In genomic region chr8:47718641-47719040, GRCm38 (mm10) we compare ENCODE assay signal across 16 mouse cellular contexts. TPM values are rescaled to one million over a fixed set of nuclear protein-coding genes. Genes with fewer than 3 reads are reported as not detected.
DNase-seq lines count a peak whose midpoint lies in the region; ATAC-seq lines count a peak whose summit lies in the region.
"Had no signal": no experiment of that assay in that cellular context is flagged by ENCODE, and none has a peak within 500 bp of the region (broad histone marks: within the 10 kb centered on the region; RNA-seq: fewer than 3 reads in every experiment).

No protein-coding gene starts in this region.

- no peak overlapping the region for H3K27ac ChIP-seq in hindbrain, embryonic 14.5 days
- H3K27ac ChIP-seq in hindbrain, embryonic 10.5 days, result no peak overlapping the region
- no peak overlapping the region for H3K27ac ChIP-seq in midbrain, embryonic 14.5 days (replicated peaks; ENCODE audit: low read depth, low read length)
- no peak overlapping the region for H3K27ac ChIP-seq in midbrain, embryonic 11.5 days (ENCODE audit: low read depth, low read length)
- H3K27ac ChIP-seq in limb, embryonic 13.5 days, result no peak overlapping the region
- H3K27ac ChIP-seq: forebrain, embryonic 15.5 days had no signal

- no peak for ATAC-seq in hindbrain, embryonic 14.5 days (ENCODE audit: low FRiP score)
- no peak for ATAC-seq in midbrain, embryonic 14.5 days (ENCODE audit: low FRiP score, low TSS enrichment)
- no peak for ATAC-seq in midbrain, embryonic 11.5 days (ENCODE audit: low FRiP score)
- no peak for ATAC-seq in limb, embryonic 13.5 days (ENCODE audit: low FRiP score, low read depth)
- ATAC-seq: forebrain, embryonic 15.5 days had no signal

- H3K9ac ChIP-seq in hindbrain, embryonic 14.5 days, result no peak overlapping the region
- no peak overlapping the region for H3K9ac ChIP-seq in midbrain, embryonic 14.5 days (replicated peaks; ENCODE audit: low read length)
- H3K9ac ChIP-seq in midbrain, embryonic 11.5 days (ENCODE audit: low read length), result no peak overlapping the region
- H3K9ac ChIP-seq in limb, embryonic 13.5 days, result no peak overlapping the region
- H3K9ac ChIP-seq: forebrain, embryonic 15.5 days had no signal

- DNase-seq in embryo, embryonic 9.5 days (ENCODE audit: extremely low spot score), result peak; percentile 13
- DNase-seq in embryo, embryonic 10.5 days (ENCODE audit: low spot score), result no peak
- no peak for DNase-seq in hindbrain, embryonic 14.5 days (ENCODE audit: low spot score)
- no peak for DNase-seq in hindbrain, embryonic 10.5 days (ENCODE audit: low spot score)
- DNase-seq in midbrain, embryonic 14.5 days, result peak; percentile 20
- no peak for DNase-seq in midbrain, embryonic 11.5 days (ENCODE audit: low spot score, missing footprints)
- DNase-seq in spleen, postnatal 10 days (ENCODE audit: low spot score in 2 of 2), result no peak
- DNase-seq: adrenal gland, postnatal 10 days; cerebellum, adult 11 months; heart, postnatal 36 days; kidney, postnatal 4 days; lung, adult 18-20 months; spleen, adult 18-20 months; thymus, adult 2 months had no signal

- no peak overlapping the region for H3K4me3 ChIP-seq in hindbrain, embryonic 14.5 days (replicated peaks; ENCODE audit: low read length)
- no peak overlapping the region for H3K4me3 ChIP-seq in hindbrain, embryonic 10.5 days
- H3K4me3 ChIP-seq in midbrain, embryonic 14.5 days (replicated peaks; ENCODE audit: low read depth, low read length), result no peak overlapping the region
- H3K4me3 ChIP-seq in midbrain, embryonic 11.5 days (ENCODE audit: low read depth, low read length), result no peak overlapping the region
- no peak overlapping the region for H3K4me3 ChIP-seq in limb, embryonic 13.5 days
- H3K4me3 ChIP-seq: forebrain, embryonic 15.5 days had no signal

- 20% methylated on average over 11 of the region's 11 CpGs for WGBS in hindbrain, embryonic 14.5 days
- WGBS in hindbrain, embryonic 10.5 days, result 29% methylated on average over 11 of the region's 11 CpGs
- 30% methylated on average over 11 of the region's 11 CpGs for WGBS in midbrain, embryonic 14.5 days
- WGBS in midbrain, embryonic 11.5 days, result 29% methylated on average over 11 of the region's 11 CpGs
- 29% methylated on average over 11 of the region's 11 CpGs for WGBS in limb, embryonic 13.5 days

- H3K36me3 ChIP-seq in hindbrain, embryonic 14.5 days (replicated peaks; ENCODE audit: control insufficient read depth, insufficient read depth), result no peaks in the 10 kb centered on the region
- H3K36me3 ChIP-seq in hindbrain, embryonic 10.5 days, result no peaks in the 10 kb centered on the region
- no peaks in the 10 kb centered on the region for H3K36me3 ChIP-seq in midbrain, embryonic 14.5 days (ENCODE audit: control insufficient read depth, insufficient read depth, low read length)
- no peaks in the 10 kb centered on the region for H3K36me3 ChIP-seq in midbrain, embryonic 11.5 days (ENCODE audit: control insufficient read depth, insufficient read depth, low read length)
- no peaks in the 10 kb centered on the region for H3K36me3 ChIP-seq in limb, embryonic 13.5 days
- H3K36me3 ChIP-seq: forebrain, embryonic 15.5 days had no signal

- no peaks in the 10 kb centered on the region for H3K9me3 ChIP-seq in hindbrain, embryonic 14.5 days (ENCODE audit: control insufficient read depth, low read length)
- no peaks in the 10 kb centered on the region for H3K9me3 ChIP-seq in hindbrain, embryonic 10.5 days
- H3K9me3 ChIP-seq in midbrain, embryonic 14.5 days (ENCODE audit: control insufficient read depth, low read length), result no peaks in the 10 kb centered on the region
- H3K9me3 ChIP-seq in midbrain, embryonic 11.5 days (ENCODE audit: control insufficient read depth, low read length), result no peaks in the 10 kb centered on the region
- H3K9me3 ChIP-seq in limb, embryonic 13.5 days, result no peaks in the 10 kb centered on the region
- H3K9me3 ChIP-seq: forebrain, embryonic 15.5 days had no signal

- no peaks in the 10 kb centered on the region for H3K27me3 ChIP-seq in hindbrain, embryonic 14.5 days (ENCODE audit: control insufficient read depth, insufficient read depth, low read length)
- H3K27me3 ChIP-seq in hindbrain, embryonic 10.5 days (ENCODE audit: insufficient read depth, poor library complexity, severe bottlenecking), result no peaks in the 10 kb centered on the region
- H3K27me3 ChIP-seq in midbrain, embryonic 14.5 days (ENCODE audit: control insufficient read depth, insufficient read depth, low read length), result no peaks in the 10 kb centered on the region
- H3K27me3 ChIP-seq in midbrain, embryonic 11.5 days (ENCODE audit: control insufficient read depth, insufficient read depth, low read length), result no peaks in the 10 kb centered on the region
- H3K27me3 ChIP-seq in limb, embryonic 13.5 days, result no peaks in the 10 kb centered on the region
- H3K27me3 ChIP-seq: forebrain, embryonic 15.5 days had no signal

- no peaks in the 10 kb centered on the region for H3K4me1 ChIP-seq in hindbrain, embryonic 14.5 days (replicated peaks; ENCODE audit: control insufficient read depth, insufficient read depth, low read length)
- peaks cover 20% of the 10 kb centered on the region for H3K4me1 ChIP-seq in hindbrain, embryonic 10.5 days (replicated peaks)
- no peaks in the 10 kb centered on the region for H3K4me1 ChIP-seq in midbrain, embryonic 14.5 days (ENCODE audit: control insufficient read depth, insufficient read depth, low read length)
- peaks cover 3% of the 10 kb centered on the region; the same call in 1 of the 2 replicates for H3K4me1 ChIP-seq in midbrain, embryonic 11.5 days (ENCODE audit: control insufficient read depth, insufficient read depth, low read length)
- peaks cover 5% of the 10 kb centered on the region; the same call in 1 of the 2 replicates for H3K4me1 ChIP-seq in limb, embryonic 13.5 days

- H3K4me2 ChIP-seq in hindbrain, embryonic 14.5 days (replicated peaks), result 0 out of 2 replicates have a peak overlapping the region, but pooled peaks have one; percentile 11
- H3K4me2 ChIP-seq in midbrain, embryonic 14.5 days (ENCODE audit: low read length), result no peak overlapping the region
- no peak overlapping the region for H3K4me2 ChIP-seq in midbrain, embryonic 11.5 days
- H3K4me2 ChIP-seq in limb, embryonic 13.5 days (replicated peaks), result 0 out of 2 replicates have a peak overlapping the region, but pooled peaks have one; percentile 4
- H3K4me2 ChIP-seq: forebrain, embryonic 15.5 days had no signal

RNA-seq across cellular contexts. Expression of gene Cdkn2aip, which starts 4.9 kb away (rescaled TPM):
- 32.0 and 34.6 TPM in 2 replicates for polyA plus RNA-seq in hindbrain, embryonic 14.5 days (2014; fragmentation: Nextera tagmentation; extraction: Ambion mirVana)
- 39.2 and 39.9 TPM in 2 replicates for polyA plus RNA-seq in hindbrain, embryonic 10.5 days (2016; fragmentation: Nextera tagmentation; extraction: Ambion mirVana)
- 36.6 and 37.9 TPM in 2 replicates for polyA plus RNA-seq in midbrain, embryonic 14.5 days (2014; fragmentation: Nextera tagmentation; extraction: Ambion mirVana)
- 48.1 and 52.6 TPM in 2 replicates for polyA plus RNA-seq in midbrain, embryonic 11.5 days (2014; fragmentation: Nextera tagmentation; extraction: Ambion mirVana)
- 26.5 and 27.9 TPM in 2 replicates for polyA plus RNA-seq in limb, embryonic 13.5 days (2015; fragmentation: Nextera tagmentation; extraction: Ambion mirVana)

RNA-seq across cellular contexts. Expression of gene Ing2, which starts 43.3 kb away (rescaled TPM):
- 8.0 and 8.3 TPM in 2 replicates for polyA plus RNA-seq in hindbrain, embryonic 14.5 days (2014; fragmentation: Nextera tagmentation; extraction: Ambion mirVana)
- 11.4 and 11.7 TPM in 2 replicates for polyA plus RNA-seq in hindbrain, embryonic 10.5 days (2016; fragmentation: Nextera tagmentation; extraction: Ambion mirVana)
- 6.4 and 7.4 TPM in 2 replicates for polyA plus RNA-seq in midbrain, embryonic 14.5 days (2014; fragmentation: Nextera tagmentation; extraction: Ambion mirVana)
- 11.1 and 12.0 TPM in 2 replicates for polyA plus RNA-seq in midbrain, embryonic 11.5 days (2014; fragmentation: Nextera tagmentation; extraction: Ambion mirVana)
- 9.3 and 9.7 TPM in 2 replicates for polyA plus RNA-seq in limb, embryonic 13.5 days (2015; fragmentation: Nextera tagmentation; extraction: Ambion mirVana)

Comparison
In these comparisons a context has a peak if more than half of its experiments do, and no peak if none do; other contexts are left out.
1. DNase-seq: peak in embryo, embryonic 9.5 days (single experiment) and midbrain, embryonic 14.5 days (single experiment); none in embryo, embryonic 10.5 days (single experiment), hindbrain, embryonic 14.5 days (single experiment), hindbrain, embryonic 10.5 days (single experiment), midbrain, embryonic 11.5 days (single experiment) and spleen, postnatal 10 days (0 of 2).
2. H3K4me2 ChIP-seq: peak in hindbrain, embryonic 14.5 days (single experiment) and limb, embryonic 13.5 days (single experiment); none in midbrain, embryonic 14.5 days (single experiment) and midbrain, embryonic 11.5 days (single experiment).